Mouse (Mus musculus) heart, embryonic 14.5 days (tissue): ENCODE data around the gene Ptprn2. TPM values are rescaled to one million over a fixed set of nuclear protein-coding genes. Genes with fewer than 3 reads are reported as not detected.

Source experiments
- ATAC-seq: fragments of 200-750 bp; cut with Nextera tagmentation; 2 replicates; pipeline ENCODE4 v1.8.0; 2017; ENCODE audit warnings: low read depth, moderate TSS enrichment; ENCODE audit not compliant: insufficient number of reproducible peaks, insufficient read depth, low FRiP score
- H3K27ac ChIP-seq, 2 experiments: fragments of 200-500 bp in 1 of 2; fragments of 300-500 bp in 1 of 2; sonication (generic) in 1 of 2; replicated peaks in 1 of 2; 2 replicates each; pipeline ENCODE4 v1.5.1; 2012 to 2014; ENCODE audit warnings: low read depth in 2 of 2, low read length in 2 of 2, control low read depth in 1 of 2, mild to moderate bottlenecking in 1 of 2, mixed read lengths in 1 of 2; ENCODE audit not compliant: control insufficient read depth in 1 of 2, insufficient read depth in 1 of 2
- H3K27me3 ChIP-seq: fragments of 300-500 bp; sonication (generic); 2 replicates; pipeline ENCODE4 v1.6.1; 2014; ENCODE audit warnings: mild to moderate bottlenecking, low read length, control low read depth; ENCODE audit not compliant: control insufficient read depth, insufficient read depth
- H3K36me3 ChIP-seq: fragments of 300-500 bp; sonication (generic); 2 replicates; pipeline ENCODE4 v1.6.1; 2014; ENCODE audit warnings: mild to moderate bottlenecking, control low read depth, low read length, mixed read lengths; ENCODE audit not compliant: control insufficient read depth, insufficient read depth
- H3K4me1 ChIP-seq, 2 experiments: fragments of 200-500 bp in 1 of 2; fragments of 300-500 bp in 1 of 2; sonication (generic) in 1 of 2; 2 replicates each; pipeline ENCODE4 v1.6.1; 2012 to 2014; ENCODE audit warnings: low read length in 2 of 2, control low read depth in 1 of 2, mixed read lengths in 1 of 2; ENCODE audit not compliant: control insufficient read depth in 2 of 2, insufficient read depth in 2 of 2
- H3K4me2 ChIP-seq: fragments of 300-500 bp; sonication (generic); 2 replicates; pipeline ENCODE4 v1.6.1; 2014; ENCODE audit warnings: mild to moderate bottlenecking, low read length
- H3K4me3 ChIP-seq, 2 experiments: fragments of 200-500 bp in 1 of 2; fragments of 300-500 bp in 1 of 2; sonication (generic) in 1 of 2; 2 replicates each; pipeline ENCODE4 v1.5.1; 2012 to 2014; ENCODE audit warnings: low read length in 2 of 2, mild to moderate bottlenecking in 2 of 2, control low read depth in 1 of 2, low read depth in 1 of 2, moderate library complexity in 1 of 2; ENCODE audit not compliant: control insufficient read depth in 1 of 2, insufficient read depth in 1 of 2
- H3K9ac ChIP-seq: fragments of 300-500 bp; sonication (generic); 2 replicates; pipeline ENCODE4 v1.6.1; 2014; ENCODE audit warnings: mild to moderate bottlenecking, low read length
- H3K9me3 ChIP-seq: fragments of 300-500 bp; sonication (generic); 2 replicates; pipeline ENCODE4 v1.6.1; 2016; ENCODE audit warnings: low read length, control low read depth; ENCODE audit not compliant: control insufficient read depth
- WGBS: fragments of 180-500 bp; shearing (Covaris S2); extraction: QIAGEN DNeasy Blood & Tissue Kit; methylation state at CpG from one replicate; pipeline ENCODE4 v1.1.7; 2014; 5-methylcytosine and 5-hydroxymethylcytosine counted together
- polyA plus RNA-seq: library from polyadenylated mRNA; unstranded; fragments of >200 nt; fragmentation: Nextera tagmentation; extraction: Ambion mirVana; gene quantifications from 2 replicates; pipeline ENCODE4 v1.2.1, GENCODE M21; 2014

The Ptprn2 gene
- polyA plus RNA-seq, 1 experiment from 2014 or later = 0.20 TPM

DNA sequence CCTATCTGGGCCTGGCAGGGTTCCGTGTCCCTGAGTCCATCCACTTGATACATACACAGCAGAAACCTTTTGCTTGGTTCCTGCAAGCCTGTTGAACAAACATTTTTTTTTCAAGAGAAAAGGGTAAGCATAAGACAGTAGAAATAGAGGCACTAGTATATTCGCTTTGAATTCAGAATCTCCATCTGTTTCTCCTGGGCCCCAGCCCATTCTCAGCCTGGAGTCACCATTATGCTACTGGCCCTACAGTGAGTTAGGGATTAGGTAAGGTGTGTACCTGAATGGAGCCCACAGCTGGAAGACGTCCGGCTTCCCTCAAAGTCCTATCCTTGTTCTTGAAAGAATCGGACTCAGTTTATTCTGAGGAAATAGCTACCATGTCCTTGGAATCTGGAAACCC, 104.6 kb downstream of the Ptprn2 start:
- Histone ChIP-seq H3K27me3 (no peaks in the 10 kb centered on the region), H3K4me1 (peaks cover 2 to 7% of the 10 kb centered on the region in 2 experiments; a peak in 3 of 4 replicates), H3K4me3 (no peak overlapping the region), H3K4me2 (no peak overlapping the region), H3K9me3 (no peaks in the 10 kb centered on the region), H3K27ac (no peak overlapping the region), H3K9ac (no peak overlapping the region), H3K36me3 (no peaks in the 10 kb centered on the region)
- 88% methylated on average over 5 of the region's 5 CpGs for WGBS
- ATAC-seq = no peak

DNA sequence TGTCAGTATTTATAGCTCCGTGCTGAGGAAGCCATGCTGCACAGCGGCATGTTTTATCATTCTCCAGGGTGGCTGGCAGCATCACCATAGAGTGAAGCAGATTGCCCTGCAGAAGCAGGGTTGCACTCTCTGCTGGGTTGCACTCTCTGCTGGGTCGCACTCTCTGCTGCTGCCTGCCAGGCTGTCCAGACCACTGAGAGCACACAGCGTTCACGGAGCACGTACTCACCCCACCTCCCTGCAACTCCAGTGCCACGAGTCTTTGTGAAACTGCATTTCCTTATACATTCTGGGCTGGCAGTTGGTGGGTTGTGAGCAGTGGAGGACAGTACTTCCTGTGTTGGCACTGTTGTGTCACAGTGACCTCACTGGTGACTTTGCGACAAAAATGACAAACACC, 108.9 kb downstream of the Ptprn2 start:
- no peak overlapping the region for H3K9ac ChIP-seq
- peaks cover 0 to 2% of the 10 kb centered on the region in 2 experiments; a peak in 1 of 4 replicates for H3K4me1 ChIP-seq
- H3K9me3 ChIP-seq = no peaks in the 10 kb centered on the region
- H3K4me3 ChIP-seq = no peak overlapping the region
- H3K27ac ChIP-seq = no peak overlapping the region
- H3K27me3 ChIP-seq = no peaks in the 10 kb centered on the region
- no peak for ATAC-seq
- H3K36me3 ChIP-seq = no peaks in the 10 kb centered on the region
- H3K4me2 ChIP-seq = no peak overlapping the region
- 67% methylated on average over 8 of the region's 8 CpGs for WGBS

DNA sequence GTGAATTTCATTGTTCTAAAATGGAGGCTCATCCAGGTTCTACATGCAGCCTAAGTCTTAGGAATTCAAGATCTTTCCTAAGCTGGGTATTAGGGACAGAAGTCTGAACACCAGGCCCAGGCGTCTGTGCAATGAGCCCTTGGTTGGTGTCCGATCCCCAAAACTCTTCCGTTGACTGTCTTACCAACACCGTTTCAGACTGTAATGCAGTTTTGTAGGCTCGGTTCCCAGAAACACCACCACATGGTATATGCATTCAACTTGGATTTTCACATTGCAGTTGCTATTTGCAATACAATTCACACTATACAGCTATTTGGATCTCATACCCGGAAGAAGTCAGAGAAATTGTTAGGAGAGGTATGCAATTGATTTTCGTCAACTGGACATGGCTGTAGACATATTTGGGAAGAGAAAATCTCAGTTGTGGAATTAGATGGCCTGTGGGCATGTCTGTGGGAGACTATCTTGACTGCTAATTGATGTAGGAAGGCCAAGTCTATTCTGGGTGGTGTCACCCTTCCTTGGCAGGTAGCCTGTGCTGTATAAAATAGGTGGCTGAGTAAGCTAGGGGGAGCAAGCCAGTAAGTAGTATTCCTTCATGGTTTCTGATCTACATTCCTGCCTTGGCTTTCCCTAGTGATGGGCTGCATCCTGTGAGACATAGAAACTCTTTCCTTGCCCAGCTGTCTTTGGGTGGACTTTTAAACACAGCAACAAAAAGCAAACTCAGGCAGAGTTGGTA, 109.5 kb downstream of the Ptprn2 start:
- no peak overlapping the region for H3K4me3 ChIP-seq
- H3K9me3 ChIP-seq = no peaks in the 10 kb centered on the region
- no peaks in the 10 kb centered on the region for H3K27me3 ChIP-seq
- no peak overlapping the region for H3K27ac ChIP-seq
- ATAC-seq = no peak
- WGBS = 84% methylated on average over 7 of the region's 7 CpGs
- H3K4me2 ChIP-seq = no peak overlapping the region
- H3K9ac ChIP-seq = no peak overlapping the region
- H3K4me1 ChIP-seq = peaks cover 0 to 2% of the 10 kb centered on the region in 2 experiments; a peak in 1 of 4 replicates
- H3K36me3 ChIP-seq = no peaks in the 10 kb centered on the region

DNA sequence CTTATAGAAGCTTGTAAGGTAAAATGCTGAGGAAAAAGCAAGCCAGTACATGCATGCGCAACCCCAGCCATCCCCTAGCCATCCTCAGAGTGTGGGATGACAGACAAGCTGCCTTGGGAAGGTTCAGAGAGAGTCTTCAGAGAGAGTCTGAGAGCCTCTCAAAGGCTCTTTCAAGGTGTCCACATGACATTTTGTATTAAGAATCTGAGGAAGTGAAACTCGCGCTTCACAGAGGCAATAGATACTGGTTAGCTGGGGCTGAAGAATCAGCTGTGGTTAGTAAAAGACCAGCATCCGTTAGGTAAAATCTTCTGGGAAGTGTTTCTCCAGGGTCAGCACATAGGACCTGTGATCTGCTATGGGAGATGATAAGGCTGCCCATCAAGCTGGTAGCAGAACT, 110.2 kb downstream of the Ptprn2 start:
- H3K27me3 ChIP-seq = no peaks in the 10 kb centered on the region
- no peak overlapping the region for H3K4me2 ChIP-seq
- ATAC-seq = no peak
- peaks cover 0 to 2% of the 10 kb centered on the region in 2 experiments; a peak in 1 of 4 replicates for H3K4me1 ChIP-seq
- no peaks in the 10 kb centered on the region for H3K9me3 ChIP-seq
- no peak overlapping the region for H3K27ac ChIP-seq
- 92% methylated on average over 4 of the region's 4 CpGs for WGBS
- no peak overlapping the region for H3K4me3 ChIP-seq
- no peak overlapping the region for H3K9ac ChIP-seq
- no peaks in the 10 kb centered on the region for H3K36me3 ChIP-seq

DNA sequence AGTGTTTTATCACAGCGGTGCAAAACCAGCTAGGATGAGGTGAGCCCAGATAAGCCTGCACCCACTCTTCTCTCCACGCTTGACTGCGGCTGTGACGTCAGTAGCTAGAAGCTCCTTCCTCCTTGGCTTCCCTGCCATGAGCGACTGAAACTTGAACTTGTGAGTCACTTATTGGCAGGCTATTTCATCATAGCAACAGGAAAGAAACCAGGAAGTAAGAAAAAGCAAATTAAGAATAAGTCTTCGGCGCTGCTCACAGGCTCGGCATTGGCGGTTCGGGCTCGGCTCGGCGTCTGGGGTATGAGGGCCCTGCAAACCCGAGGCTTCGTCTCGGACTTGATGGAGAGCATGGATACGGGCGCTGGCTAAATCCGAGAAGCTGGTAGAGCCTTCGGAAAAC, 111.5 kb downstream of the Ptprn2 start:
- Histone ChIP-seq H3K27me3 (no peaks in the 10 kb centered on the region), H3K27ac (no peak overlapping the region), H3K9me3 (no peaks in the 10 kb centered on the region), H3K9ac (no peak overlapping the region), H3K36me3 (no peaks in the 10 kb centered on the region), H3K4me3 (no peak overlapping the region), H3K4me1 (peaks cover 0 to 2% of the 10 kb centered on the region in 2 experiments; a peak in 1 of 4 replicates), H3K4me2 (no peak overlapping the region)
- 86% methylated on average over 20 of the region's 20 CpGs for WGBS
- no peak for ATAC-seq

DNA sequence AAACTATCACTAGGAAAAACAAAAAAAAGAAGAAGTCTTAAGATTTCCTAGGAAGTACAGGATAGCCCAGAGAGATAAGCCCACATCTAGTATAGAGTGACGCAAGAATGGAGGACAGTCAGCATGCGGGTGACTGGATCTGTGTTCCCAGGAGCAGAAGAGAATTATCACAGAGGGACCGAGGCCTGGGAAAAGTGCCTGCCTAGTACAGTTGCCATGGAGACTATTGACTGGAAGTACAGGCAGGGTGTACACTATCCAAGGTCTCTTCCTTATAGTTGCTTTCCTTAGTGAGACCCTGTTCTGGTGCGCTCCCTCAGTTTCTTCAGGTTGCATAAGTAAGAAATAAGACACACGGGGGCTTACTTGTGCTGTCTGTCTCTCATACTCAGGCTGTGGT, 112.2 kb downstream of the Ptprn2 start:
- no peak overlapping the region for H3K4me2 ChIP-seq
- H3K4me1 ChIP-seq = peaks cover 0 to 2% of the 10 kb centered on the region in 2 experiments; a peak in 1 of 4 replicates
- WGBS = 76% methylated on average over 5 of the region's 5 CpGs
- H3K36me3 ChIP-seq = no peaks in the 10 kb centered on the region
- H3K27me3 ChIP-seq = no peaks in the 10 kb centered on the region
- no peak for ATAC-seq
- H3K27ac ChIP-seq = no peak overlapping the region
- H3K9ac ChIP-seq = no peak overlapping the region
- H3K9me3 ChIP-seq = no peaks in the 10 kb centered on the region
- H3K4me3 ChIP-seq = no peak overlapping the region

DNA sequence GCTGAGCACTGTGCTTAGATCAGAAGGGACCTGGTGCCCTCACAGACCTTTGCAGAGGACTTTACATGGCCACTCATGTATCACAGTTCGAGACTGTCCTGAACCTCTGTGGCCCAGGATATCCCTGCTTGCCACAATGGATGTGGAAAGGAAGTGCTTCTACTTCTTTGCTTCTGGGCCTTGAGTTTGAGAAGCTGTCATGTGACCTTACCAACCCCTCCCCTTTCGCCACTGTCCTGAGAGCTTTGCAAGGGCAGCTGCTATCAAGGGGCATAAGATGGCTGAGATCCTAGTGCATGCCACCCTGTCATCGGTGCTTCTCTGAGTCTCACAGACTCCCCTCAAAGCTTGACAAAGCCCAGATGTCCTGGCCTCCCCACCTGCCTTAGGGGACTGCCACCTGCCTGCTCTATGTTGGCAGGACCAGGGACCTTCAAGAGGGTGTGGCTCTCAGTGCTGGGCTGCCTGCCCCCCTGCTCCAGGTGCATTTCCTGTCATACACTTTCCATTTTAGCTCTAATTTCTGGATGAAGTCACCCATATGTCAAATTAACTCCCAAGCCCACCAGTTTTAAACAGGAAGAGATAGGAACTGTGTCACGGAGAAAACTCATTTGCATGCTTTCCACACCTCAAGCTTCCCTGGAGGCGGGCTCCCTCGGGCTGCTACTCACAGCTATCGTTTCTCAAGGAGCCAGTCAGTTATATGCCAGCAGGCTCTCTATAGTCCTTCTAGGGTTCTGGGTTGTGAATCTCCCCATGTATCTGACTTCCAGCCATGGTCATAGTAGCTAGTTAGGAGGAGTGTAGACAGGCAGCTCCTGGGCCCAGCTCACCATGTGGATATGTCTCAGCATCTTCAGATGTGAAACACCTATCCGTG, 112.8 kb downstream of the Ptprn2 start:
- H3K4me1 ChIP-seq = peaks cover 0 to 2% of the 10 kb centered on the region in 2 experiments; a peak in 1 of 4 replicates
- 55% methylated on average over 8 of the region's 8 CpGs for WGBS
- H3K9me3 ChIP-seq = no peaks in the 10 kb centered on the region
- no peak overlapping the region for H3K9ac ChIP-seq
- no peak overlapping the region for H3K4me2 ChIP-seq
- no peaks in the 10 kb centered on the region for H3K36me3 ChIP-seq
- H3K27me3 ChIP-seq = no peaks in the 10 kb centered on the region
- no peak overlapping the region for H3K4me3 ChIP-seq
- ATAC-seq = no peak
- no peak overlapping the region for H3K27ac ChIP-seq
